ENCODE assay signal across 8 mouse cellular contexts in genomic region chr17:56716655-56717362, GRCm38 (mm10). TPM values are rescaled to one million over a fixed set of nuclear protein-coding genes. Genes with fewer than 3 reads are reported as not detected.
A peak's percentile ranks its signal among the peaks of the same experiment; 100 is the strongest.
DNase-seq lines count a peak whose midpoint lies in the region; ATAC-seq lines count a peak whose summit lies in the region.

No protein-coding gene starts in this region.

- peak overlapping the region; percentile 64 for H3K4me2 ChIP-seq in hindbrain, embryonic 12.5 days (replicated peaks)

- peak; percentile 95 for ATAC-seq in hindbrain, embryonic 12.5 days (ENCODE audit: low FRiP score)

- no peaks in the 10 kb centered on the region for H3K9me3 ChIP-seq in hindbrain, embryonic 12.5 days (replicated peaks)

- H3K27me3 ChIP-seq in hindbrain, embryonic 12.5 days = no peaks in the 10 kb centered on the region

- DNase-seq in NIH3T3 (ENCODE audit: low read depth) = peak; percentile 100
- DNase-seq in cerebellum, postnatal 10 days = peak; percentile 97 to 98
- DNase-seq in frontal cortex, postnatal 10 days (ENCODE audit: low spot score in 2 of 2) = peak; percentile 97 to 99
- peak; percentile 97 to 98 for DNase-seq in layer of hippocampus, postnatal 14 days (ENCODE audit: low spot score in 2 of 2)
- peak; percentile 97 for DNase-seq in lung, postnatal 14 days
- DNase-seq in retina, adult 2 months (ENCODE audit: low read depth, low spot score) = peak; percentile 99
- DNase-seq in thymus, postnatal 36 days = peak; percentile 97

- H3K27ac ChIP-seq in hindbrain, embryonic 12.5 days = peak overlapping the region; percentile 86

- peaks cover 22% of the 10 kb centered on the region for H3K36me3 ChIP-seq in hindbrain, embryonic 12.5 days

- peaks cover 31% of the 10 kb centered on the region for H3K4me1 ChIP-seq in hindbrain, embryonic 12.5 days

- peak overlapping the region; percentile 84 for H3K9ac ChIP-seq in hindbrain, embryonic 12.5 days

- peak overlapping the region; percentile 74 for H3K4me3 ChIP-seq in hindbrain, embryonic 12.5 days

- whole genome bisulfite sequencing in hindbrain, embryonic 12.5 days = 2% methylated on average over 52 of the region's 55 CpGs

RNA-seq across cellular contexts. Expression of gene Ndufa11, which starts 0.8 kb away (rescaled TPM):
- 323 and 382 TPM in 2 replicates for polyA plus RNA-seq in hindbrain, embryonic 12.5 days (2016; fragmentation: Nextera tagmentation; extraction: Ambion mirVana)
- 100 to 1,000 TPM; 220 to 270 TPM for total RNA-seq in layer of hippocampus, postnatal 14 days (2021)

RNA-seq across cellular contexts. Expression of gene Vmac, which starts 1.0 kb away (rescaled TPM):
- polyA plus RNA-seq in hindbrain, embryonic 12.5 days (2016; fragmentation: Nextera tagmentation; extraction: Ambion mirVana) = 15.3 and 18.1 TPM in 2 replicates
- total RNA-seq in layer of hippocampus, postnatal 14 days (2021) = 10 to 100 TPM; 10.4 to 12.5 TPM

RNA-seq across cellular contexts. Expression of gene Nrtn, which starts 40.5 kb away (rescaled TPM):
- polyA plus RNA-seq in hindbrain, embryonic 12.5 days (2016; fragmentation: Nextera tagmentation; extraction: Ambion mirVana) = 3.9 and 5.1 TPM in 2 replicates
- 1 to 10 TPM; 2.1 to 3.0 TPM for total RNA-seq in layer of hippocampus, postnatal 14 days (2021)

RNA-seq across cellular contexts. Expression of gene Ranbp3, which starts 43.7 kb away (rescaled TPM):
- 98.2 and 105 TPM in 2 replicates for polyA plus RNA-seq in hindbrain, embryonic 12.5 days (2016; fragmentation: Nextera tagmentation; extraction: Ambion mirVana)
- 10 to 100 TPM; 83.9 to 85.3 TPM for total RNA-seq in layer of hippocampus, postnatal 14 days (2021)

RNA-seq across cellular contexts. Expression of gene Dus3l, which starts 47.7 kb away (rescaled TPM):
- 46.8 and 47.6 TPM in 2 replicates for polyA plus RNA-seq in hindbrain, embryonic 12.5 days (2016; fragmentation: Nextera tagmentation; extraction: Ambion mirVana)
- total RNA-seq in layer of hippocampus, postnatal 14 days (2021) = 10 to 100 TPM; 60.9 to 66.3 TPM

Comparison
In these comparisons a context has a peak if more than half of its experiments do, and no peak if none do; other contexts are left out.
1. Peak in every context shown above with its lines: DNase-seq, ATAC-seq, H3K4me3 ChIP-seq and H3K27ac ChIP-seq.